Mouse (Mus musculus) yolk sac, embryonic 10.5 days (tissue): ENCODE measurements around the gene 1700020L24Rik.

Source experiments
- DNase-seq: peaks from one replicate; pipeline ENCODE4 v3.0.0-alpha.2; 2017; ENCODE audit warnings: low spot score

1700020L24Rik gene

DNA sequence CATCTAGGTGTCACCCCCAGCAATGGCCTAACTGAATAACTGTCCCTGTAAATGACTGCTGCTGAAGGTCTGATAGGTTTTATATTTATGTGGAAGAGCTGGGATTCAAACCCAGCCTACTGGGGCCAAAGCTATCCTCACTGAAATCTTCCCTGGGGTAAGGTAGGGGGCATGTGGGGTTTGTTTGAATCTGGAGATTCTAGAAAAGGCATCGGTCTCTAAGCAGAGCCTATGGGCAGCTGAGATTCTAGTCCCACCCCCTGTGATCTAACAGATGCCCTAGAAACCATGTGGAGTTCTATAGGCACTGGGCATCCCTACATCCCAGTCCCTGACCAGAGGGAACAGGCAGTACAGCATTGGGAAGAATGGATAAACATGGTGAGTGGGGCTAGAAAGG lies at the start of gene 1700020L24Rik:
TSS of gene 1700020L24Rik (plus strand) at position 301 of the 400 bp plus-strand sequence.
- DNase-seq: no peak

GRCm38 (mm10) chr11:83393062-83393461 lies 44.4 kb upstream of the 1700020L24Rik start:
- DNase-seq: no peak

- no peak for DNase-seq
Measured at GRCm38 (mm10) chr11:83394802-83395439, 42.6 kb upstream of the 1700020L24Rik start.

DNA sequence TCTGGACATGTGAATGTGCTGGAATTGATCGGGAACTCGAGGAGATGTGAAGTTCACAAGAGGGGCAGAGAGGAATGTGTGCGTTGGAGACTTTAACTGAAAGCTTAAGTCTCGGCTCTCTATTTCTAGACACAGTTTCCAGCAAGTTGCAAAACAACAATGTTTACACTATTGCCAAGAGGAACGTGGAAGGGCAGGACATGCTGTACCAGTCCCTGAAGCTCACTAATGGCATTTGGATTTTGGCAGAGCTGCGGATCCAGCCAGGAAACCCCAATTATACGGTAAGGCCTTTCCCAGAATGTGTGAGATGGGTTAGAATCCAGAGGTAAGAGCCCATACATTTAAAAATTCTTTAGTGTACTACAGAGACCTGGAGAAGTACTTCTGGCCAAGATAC lies 39.9 kb upstream of the 1700020L24Rik start:
- DNase-seq: no peak

GRCm38 (mm10) chr11:83398724-83399123 lies 38.8 kb upstream of the 1700020L24Rik start:
- DNase-seq: no peak

- no peak for DNase-seq
Measured at GRCm38 (mm10) chr11:83403787-83404186, 33.7 kb upstream of the 1700020L24Rik start.

DNA sequence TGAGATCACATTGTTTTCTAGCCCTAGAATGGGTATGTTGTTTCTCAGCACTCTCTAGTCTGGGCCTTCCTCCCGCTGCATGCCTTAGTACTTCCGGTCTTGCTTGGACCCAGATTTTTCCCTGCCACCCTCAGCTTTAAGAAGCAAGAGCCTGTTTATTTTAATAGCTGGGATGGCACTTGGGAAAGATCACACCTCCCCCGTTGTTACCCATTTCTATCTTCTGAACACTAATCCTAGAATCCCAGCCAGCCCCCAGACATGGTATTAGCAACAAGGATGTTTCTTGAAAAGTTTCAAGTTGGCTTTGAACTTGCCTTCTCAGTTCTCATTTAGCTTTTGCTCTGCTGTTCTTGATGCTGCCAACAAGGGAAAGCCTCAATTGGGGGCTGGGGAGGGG lies 31.1 kb upstream of the 1700020L24Rik start:
- DNase-seq: no peak

DNA sequence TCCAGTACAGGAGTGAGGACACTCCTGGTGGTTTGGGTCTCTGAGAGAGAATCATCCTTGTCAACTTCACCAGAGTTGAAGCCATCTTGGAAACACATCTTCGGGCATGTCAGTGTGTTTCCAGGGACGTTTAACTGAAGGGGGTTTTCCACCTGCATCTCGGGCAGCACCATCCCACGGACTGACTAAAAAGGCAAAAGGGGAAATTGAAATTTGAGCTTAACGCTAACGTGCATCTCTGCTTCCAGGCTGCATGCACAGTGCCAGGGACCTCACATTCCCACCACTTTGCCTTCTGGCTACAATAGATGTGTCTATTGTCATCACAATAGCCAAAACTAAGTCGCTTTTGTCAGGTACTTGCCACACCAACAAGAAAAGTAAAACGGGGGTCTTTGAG lies 29.2 kb upstream of the 1700020L24Rik start:
- no peak for DNase-seq

DNA sequence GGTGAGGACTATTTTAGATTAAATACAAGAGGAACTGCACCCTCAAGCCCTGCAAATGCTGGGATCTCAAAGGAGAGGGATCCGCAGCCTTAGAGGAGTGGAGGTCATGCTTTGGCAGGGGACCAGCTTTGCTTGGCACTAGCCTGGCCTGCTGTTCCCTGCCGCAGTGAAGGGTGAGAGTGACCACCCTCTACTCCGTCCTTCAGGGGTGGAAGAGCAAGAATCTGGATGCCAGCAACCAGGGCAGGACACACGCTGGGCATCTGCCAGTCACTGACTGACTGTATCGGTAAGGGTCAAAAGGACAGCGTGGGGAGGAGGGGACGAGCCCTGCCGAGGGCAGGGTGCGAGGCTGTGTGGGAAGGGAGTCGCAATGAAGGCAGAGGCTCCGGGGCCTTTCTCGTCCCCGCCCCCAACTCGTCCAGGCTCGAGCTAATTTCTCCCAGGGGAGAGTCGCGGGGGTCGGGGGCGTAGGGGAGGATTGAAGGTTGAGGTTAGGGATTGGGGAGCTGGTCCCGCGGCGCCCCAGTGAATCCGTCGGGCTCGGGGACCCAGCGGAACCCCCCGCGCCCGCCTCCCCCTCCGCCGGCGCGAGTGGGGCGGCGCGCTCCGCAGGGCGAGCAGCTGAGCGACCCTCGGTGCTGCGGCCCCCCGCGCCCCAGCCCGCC lies 28.3 kb upstream of the 1700020L24Rik start, which contains the start of gene Rasl10b:
TSS of gene Rasl10b (plus strand) at position 51 of the 668 bp plus-strand sequence.
- peak; percentile 20 for DNase-seq

DNA sequence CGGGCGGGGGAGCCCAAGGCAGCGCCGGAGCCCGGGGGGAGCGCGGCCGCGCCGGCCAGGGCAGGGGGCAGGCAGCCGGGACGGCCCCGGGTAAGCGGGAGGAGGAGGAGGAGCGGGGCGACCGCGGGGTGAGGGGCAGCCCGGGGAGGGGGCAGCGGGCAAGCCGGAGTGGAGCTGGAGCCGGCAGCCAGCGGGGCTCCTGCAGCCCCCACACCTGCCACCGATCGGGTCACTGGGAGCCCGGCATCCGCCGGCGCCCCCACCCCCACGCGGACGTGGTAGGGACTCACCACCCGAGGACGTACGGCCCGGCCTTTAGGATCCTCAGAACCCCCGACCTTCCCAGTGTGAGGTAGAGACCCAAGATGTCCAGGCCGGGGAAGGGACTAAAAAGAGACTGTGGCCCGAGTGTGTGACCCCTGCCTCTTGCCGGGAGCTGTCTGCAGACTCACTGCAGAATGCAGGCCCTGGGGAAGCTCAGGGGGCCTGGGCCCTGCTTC lies 27.6 kb upstream of the 1700020L24Rik start:
- DNase-seq: no peak

GRCm38 (mm10) chr11:83410510-83410909 lies 27.0 kb upstream of the 1700020L24Rik start:
- DNase-seq: no peak

DNA sequence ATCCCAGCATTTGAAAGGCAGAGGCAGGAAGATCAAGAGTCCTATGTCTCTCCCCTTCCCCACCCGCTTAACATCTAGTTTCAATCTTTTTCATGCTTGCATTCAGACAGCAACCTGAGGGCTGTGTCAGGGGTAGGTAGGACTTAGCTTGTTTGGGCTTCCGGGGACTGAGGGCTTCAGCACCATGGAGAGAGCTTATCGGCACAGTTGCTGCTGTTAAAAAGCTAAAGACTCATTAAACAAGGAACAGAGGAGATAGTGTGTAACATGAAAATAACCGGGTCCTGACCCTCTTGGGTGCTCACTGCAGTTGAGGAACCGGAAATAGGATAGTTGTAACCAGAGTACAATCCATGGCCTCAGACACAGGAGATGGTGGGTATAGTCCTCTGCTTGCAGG lies 20.4 kb upstream of the 1700020L24Rik start:
- DNase-seq: peak; percentile 72

DNA sequence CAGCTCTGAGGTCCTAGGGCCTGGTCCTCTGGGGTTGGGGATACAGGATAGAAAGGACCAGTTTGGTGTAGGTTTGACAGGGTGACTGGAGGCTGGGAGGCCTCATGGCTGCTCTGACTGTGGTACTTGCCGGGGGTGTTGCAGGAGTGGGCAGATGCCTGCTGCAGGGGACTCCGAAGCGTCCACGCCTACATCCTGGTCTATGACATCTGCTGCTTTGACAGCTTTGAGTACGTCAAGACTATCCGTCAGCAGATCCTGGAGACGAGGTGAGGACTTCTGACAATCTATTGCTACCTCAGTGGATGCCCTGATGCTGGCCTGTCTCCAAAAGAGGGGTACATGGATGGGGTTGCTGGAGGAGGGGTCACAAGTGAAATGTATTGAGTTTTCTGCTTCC lies 19.8 kb upstream of the 1700020L24Rik start:
- no peak for DNase-seq

- no peak for DNase-seq
Measured at GRCm38 (mm10) chr11:83418566-83418965, 18.9 kb upstream of the 1700020L24Rik start.

DNA sequence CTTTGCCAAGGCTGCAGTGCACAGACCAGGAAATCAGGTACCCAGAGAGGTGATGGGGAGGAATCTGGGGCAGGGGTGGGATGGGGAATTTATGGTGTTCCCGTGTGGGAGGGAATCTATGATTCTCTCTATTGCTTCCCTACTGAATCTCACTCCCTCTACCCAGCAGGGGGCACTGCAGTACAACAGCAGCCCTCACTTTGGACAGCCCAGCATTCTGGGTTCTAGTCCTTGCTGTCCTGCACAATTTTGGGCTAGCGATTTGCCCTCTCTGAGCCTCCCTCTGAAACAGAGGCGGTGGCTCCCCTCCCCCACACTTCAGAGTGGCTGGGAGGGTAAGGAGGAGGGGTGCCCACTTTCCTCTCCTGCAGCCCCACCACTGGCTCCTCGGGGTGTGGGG lies 17.1 kb upstream of the 1700020L24Rik start:
- DNase-seq: no peak

- DNase-seq: peak; percentile 50
Measured at GRCm38 (mm10) chr11:83421305-83421704, 16.2 kb upstream of the 1700020L24Rik start.

GRCm38 (mm10) chr11:83424681-83425080 lies 12.8 kb upstream of the 1700020L24Rik start:
- DNase-seq: peak; percentile 45

DNA sequence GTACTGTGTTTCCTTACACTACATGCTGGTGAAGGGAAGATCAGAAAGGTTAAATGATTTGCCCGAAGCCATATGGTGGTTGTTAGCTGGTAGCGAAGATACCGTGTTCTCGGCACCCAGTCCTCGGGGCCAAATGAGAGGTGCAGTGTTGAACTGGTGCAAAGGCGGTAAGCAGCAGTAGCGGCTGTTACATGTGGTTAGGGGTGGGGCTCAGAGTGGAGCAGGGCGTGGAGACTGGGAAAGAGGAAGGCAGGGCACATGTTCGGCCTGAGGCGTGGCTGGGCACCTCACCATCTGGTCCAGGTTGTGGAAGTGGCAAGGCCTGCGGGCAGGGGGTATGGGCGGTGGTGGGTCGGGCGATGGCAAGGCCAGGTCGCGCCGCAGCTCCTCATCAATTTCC lies 10.5 kb upstream of the 1700020L24Rik start:
- no peak for DNase-seq

DNA sequence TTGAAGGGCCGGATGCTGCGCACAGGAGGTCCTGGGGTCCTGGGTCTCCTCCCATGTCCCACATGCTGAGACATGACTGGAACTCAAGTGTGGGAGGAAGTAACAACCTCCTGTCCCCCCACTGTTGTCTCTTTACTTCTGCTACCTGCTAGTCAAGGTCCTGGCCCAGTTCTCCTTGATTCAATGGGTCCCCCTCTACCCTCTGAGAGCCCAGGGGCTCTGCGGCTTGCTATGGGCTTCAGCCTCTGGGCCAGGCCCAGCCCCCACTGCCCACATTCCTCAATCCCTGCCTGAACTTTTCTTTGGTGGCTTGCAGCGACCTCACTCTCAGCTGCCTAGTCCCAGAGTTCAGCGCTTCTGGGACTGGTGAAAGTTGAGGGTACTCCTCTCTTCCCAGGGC lies 8.1 kb upstream of the 1700020L24Rik start, which contains the start of gene Gas2l2:
TSS of gene Gas2l2 (minus strand) at position 101 of the 400 bp plus-strand sequence.
- no peak for DNase-seq

GRCm38 (mm10) chr11:83432533-83432932 lies 4.9 kb upstream of the 1700020L24Rik start:
- DNase-seq: no peak

GRCm38 (mm10) chr11:83439426-83440060 lies 2.1 kb downstream of the 1700020L24Rik start:
- no peak for DNase-seq

DNA sequence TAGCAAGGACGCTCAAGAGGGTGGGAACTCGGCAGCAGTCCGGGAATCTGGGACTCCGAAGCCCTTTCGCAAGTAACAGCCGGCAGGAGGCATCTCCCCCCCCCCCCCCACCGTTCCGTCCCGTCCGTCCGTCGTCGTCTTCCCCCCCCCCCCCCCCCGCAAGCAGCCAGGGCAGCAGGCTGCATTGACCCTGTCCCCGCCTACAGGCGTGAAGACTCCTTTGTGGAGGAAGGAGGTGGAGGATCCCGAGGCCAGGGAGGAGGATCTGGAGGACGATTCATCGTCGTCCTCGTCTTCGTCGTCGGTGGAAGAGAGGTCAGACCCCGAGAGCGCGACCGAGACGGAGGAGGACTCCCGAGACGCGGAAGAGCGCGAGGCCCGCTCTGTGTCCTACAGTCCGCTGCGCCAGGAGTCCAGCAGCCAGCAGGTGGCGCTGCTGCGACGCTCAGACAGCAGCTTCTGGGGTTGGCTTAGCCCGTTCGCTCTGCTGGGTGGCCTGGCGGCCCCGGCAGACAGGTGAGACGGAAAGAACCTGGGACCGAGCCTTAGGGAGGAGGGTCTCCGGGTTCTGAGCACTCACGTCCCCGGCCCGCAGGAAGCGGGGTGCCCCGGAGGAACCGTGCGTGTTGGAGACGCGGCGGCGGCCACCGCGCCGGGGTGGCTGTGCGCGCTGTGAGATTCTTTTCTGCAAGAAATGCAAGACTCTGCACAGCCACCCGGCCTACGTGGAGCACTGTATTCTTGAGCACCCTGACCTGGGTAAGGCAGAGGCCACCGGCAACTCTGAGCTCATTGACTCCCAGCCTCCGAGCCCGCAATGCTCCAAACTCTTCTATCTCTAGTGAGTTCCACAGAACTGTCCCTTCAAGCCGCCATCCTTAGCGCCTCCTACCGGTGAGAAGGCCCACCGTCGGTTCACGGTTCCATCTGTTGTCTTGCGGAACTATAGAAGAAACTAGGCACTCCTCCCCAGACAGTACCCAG lies 2.9 kb downstream of the 1700020L24Rik start:
- DNase-seq: peak; percentile 81
